Mouse (Mus musculus): Measurements from ENCODE around the gene Hoxa13. TPM values are rescaled to one million over a fixed set of nuclear protein-coding genes. Genes with fewer than 3 reads are reported as not detected.

Gene Hoxa13
- polyA plus RNA-seq, 1 experiment from 2014 or later = not detected

- 2% methylated on average over 30 of the region's 30 CpGs for WGBS
- no peaks in the 10 kb centered on the region for H3K4me1 ChIP-seq (replicated peaks; ENCODE audit: control insufficient read depth, insufficient read depth, low read length)
- peaks cover 100% of the 10 kb centered on the region for H3K27me3 ChIP-seq (ENCODE audit: control insufficient read depth, insufficient read depth, low read length)
- H3K4me3 ChIP-seq (replicated peaks; ENCODE audit: low read length) = no peak overlapping the region
- H3K27ac ChIP-seq = no peak overlapping the region
- ATAC-seq (ENCODE audit: low FRiP score) = no peak
- no peak for DNase-seq (ENCODE audit: low spot score)
- H3K9ac ChIP-seq = no peak overlapping the region
- no peaks in the 10 kb centered on the region for H3K36me3 ChIP-seq (replicated peaks; ENCODE audit: control insufficient read depth, insufficient read depth)
- H3K4me2 ChIP-seq (replicated peaks) = peak overlapping the region; percentile 8; the same call in 1 of the 2 replicates
- no peaks in the 10 kb centered on the region for H3K9me3 ChIP-seq (ENCODE audit: control insufficient read depth, low read length)
Observed at GRCm38 (mm10) chr6:52215771-52216535, 44.7 kb downstream of the Hoxa13 start.

- Histone ChIP-seq H3K36me3 (replicated peaks; ENCODE audit: control insufficient read depth, insufficient read depth) (no peaks in the 10 kb centered on the region), H3K4me2 (replicated peaks) (no peak overlapping the region), H3K4me3 (replicated peaks; ENCODE audit: low read length) (no peak overlapping the region), H3K27me3 (ENCODE audit: control insufficient read depth, insufficient read depth, low read length) (peaks cover 99% of the 10 kb centered on the region), H3K4me1 (replicated peaks; ENCODE audit: control insufficient read depth, insufficient read depth, low read length) (no peaks in the 10 kb centered on the region), H3K9me3 (ENCODE audit: control insufficient read depth, low read length) (no peaks in the 10 kb centered on the region), H3K9ac (no peak overlapping the region), H3K27ac (no peak overlapping the region)
- ATAC-seq (ENCODE audit: low FRiP score) = no peak
- 4% methylated on average over 3 of the region's 3 CpGs for WGBS
- DNase-seq (ENCODE audit: low spot score) = no peak
Observed at GRCm38 (mm10) chr6:52215070-52215469, 45.6 kb downstream of the Hoxa13 start.

DNA sequence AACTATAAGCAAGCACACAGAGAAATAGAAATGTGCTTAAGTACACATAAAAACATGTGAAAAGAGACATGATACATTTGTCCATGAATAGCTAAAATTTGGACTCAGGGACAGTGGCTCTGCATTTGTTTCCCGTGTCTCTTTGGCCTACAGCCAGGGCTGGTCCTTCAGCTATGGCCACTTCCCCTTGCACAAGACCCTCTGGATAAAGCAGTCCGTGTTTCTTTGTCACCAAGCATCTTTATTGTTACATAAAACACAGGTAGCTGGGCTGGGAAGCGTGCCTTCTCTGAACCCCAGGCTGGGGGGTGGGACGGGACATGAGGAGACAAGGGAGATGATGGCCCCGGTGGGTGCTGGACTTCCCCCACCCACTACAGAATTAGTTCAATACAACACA is 46.4 kb downstream of the Hoxa13 start:
- H3K9ac ChIP-seq = no peak overlapping the region
- ATAC-seq (ENCODE audit: low FRiP score) (no peak), DNase-seq (ENCODE audit: low spot score) (no peak)
- H3K4me1 ChIP-seq (replicated peaks; ENCODE audit: control insufficient read depth, insufficient read depth, low read length) = no peaks in the 10 kb centered on the region
- H3K9me3 ChIP-seq (ENCODE audit: control insufficient read depth, low read length) = no peaks in the 10 kb centered on the region
- peaks cover 99% of the 10 kb centered on the region for H3K27me3 ChIP-seq (ENCODE audit: control insufficient read depth, insufficient read depth, low read length)
- H3K36me3 ChIP-seq (replicated peaks; ENCODE audit: control insufficient read depth, insufficient read depth) = no peaks in the 10 kb centered on the region
- 15% methylated on average over 5 of the region's 5 CpGs for WGBS
- H3K27ac ChIP-seq = no peak overlapping the region
- no peak overlapping the region for H3K4me3 ChIP-seq (replicated peaks; ENCODE audit: low read length)
- no peak overlapping the region for H3K4me2 ChIP-seq (replicated peaks)

GRCm38 (mm10) chr6:52213119-52213986 is 47.3 kb downstream of the Hoxa13 start, which contains the start of the genes Hoxa3 and Gm28308:
Hoxa3 (minus strand) TSS chr6:52213336.
Gm28308 (minus strand) TSS chr6:52213339.
- ATAC-seq (ENCODE audit: low FRiP score) (no peak), DNase-seq (ENCODE audit: low spot score) (no peak)
- Histone ChIP-seq H3K9me3 (ENCODE audit: control insufficient read depth, low read length) (no peaks in the 10 kb centered on the region), H3K36me3 (replicated peaks; ENCODE audit: control insufficient read depth, insufficient read depth) (no peaks in the 10 kb centered on the region), H3K4me3 (replicated peaks; ENCODE audit: low read length) (peak within 1 kb of the TSS; percentile 13; the same call in 1 of the 2 replicates), H3K27ac (no peak within 1 kb of the TSS; the same call in 1 of the 2 replicates), H3K4me1 (replicated peaks; ENCODE audit: control insufficient read depth, insufficient read depth, low read length) (no peaks in the 10 kb centered on the region), H3K9ac (no peak within 1 kb of the TSS), H3K27me3 (ENCODE audit: control insufficient read depth, insufficient read depth, low read length) (peaks cover 99% of the 10 kb centered on the region), H3K4me2 (replicated peaks) (peak within 1 kb of the TSS; percentile 15)
- 4% methylated on average over 38 of the region's 38 CpGs for WGBS

- Histone ChIP-seq H3K9ac (no peak overlapping the region), H3K9me3 (ENCODE audit: control insufficient read depth, low read length) (no peaks in the 10 kb centered on the region), H3K36me3 (replicated peaks; ENCODE audit: control insufficient read depth, insufficient read depth) (no peaks in the 10 kb centered on the region), H3K4me1 (replicated peaks; ENCODE audit: control insufficient read depth, insufficient read depth, low read length) (no peaks in the 10 kb centered on the region), H3K27me3 (ENCODE audit: control insufficient read depth, insufficient read depth, low read length) (peaks cover 98% of the 10 kb centered on the region), H3K27ac (no peak overlapping the region; the same call in 1 of the 2 replicates), H3K4me3 (replicated peaks; ENCODE audit: low read length) (peak overlapping the region; percentile 13; the same call in 1 of the 2 replicates), H3K4me2 (replicated peaks) (peak overlapping the region; percentile 15)
- WGBS = 3% methylated on average over 22 of the region's 22 CpGs
- DNase-seq (ENCODE audit: low spot score) = no peak
- no peak for ATAC-seq (ENCODE audit: low FRiP score)
Observed at GRCm38 (mm10) chr6:52212556-52213118, 48.0 kb downstream of the Hoxa13 start.

- Histone ChIP-seq H3K4me1 (replicated peaks; ENCODE audit: control insufficient read depth, insufficient read depth, low read length) (no peaks in the 10 kb centered on the region), H3K27ac (peak overlapping the region; percentile 21; the same call in 1 of the 2 replicates), H3K36me3 (replicated peaks; ENCODE audit: control insufficient read depth, insufficient read depth) (no peaks in the 10 kb centered on the region), H3K4me2 (replicated peaks) (peak overlapping the region; percentile 81), H3K27me3 (ENCODE audit: control insufficient read depth, insufficient read depth, low read length) (peaks cover 98% of the 10 kb centered on the region), H3K9ac (no peak overlapping the region), H3K9me3 (ENCODE audit: control insufficient read depth, low read length) (no peaks in the 10 kb centered on the region), H3K4me3 (replicated peaks; ENCODE audit: low read length) (peak overlapping the region; percentile 13)
- DNase-seq (ENCODE audit: low spot score) (no peak), ATAC-seq (ENCODE audit: low FRiP score) (no peak)
- 6% methylated on average over 13 of the region's 13 CpGs for WGBS
Observed at GRCm38 (mm10) chr6:52211961-52212360, 48.7 kb downstream of the Hoxa13 start.

- WGBS = 2% methylated on average over 37 of the region's 37 CpGs
- peak; percentile 59; the same call in 1 of the 2 replicates for ATAC-seq (ENCODE audit: low FRiP score)
- peaks cover 97% of the 10 kb centered on the region for H3K27me3 ChIP-seq (ENCODE audit: control insufficient read depth, insufficient read depth, low read length)
Observed at GRCm38 (mm10) chr6:52211170-52211935, 49.3 kb downstream of the Hoxa13 start.

GRCm38 (mm10) chr6:52209685-52210046 is 51.0 kb downstream of the Hoxa13 start:
- H3K27me3 ChIP-seq (ENCODE audit: control insufficient read depth, insufficient read depth, low read length) = peaks cover 96% of the 10 kb centered on the region
- DNase-seq (ENCODE audit: low spot score) (no peak), ATAC-seq (ENCODE audit: low FRiP score) (no peak)
- H3K4me3 ChIP-seq (replicated peaks; ENCODE audit: low read length) = peak overlapping the region; percentile 30
- no peaks in the 10 kb centered on the region for H3K36me3 ChIP-seq (replicated peaks; ENCODE audit: control insufficient read depth, insufficient read depth)
- peak overlapping the region; percentile 81 for H3K4me2 ChIP-seq (replicated peaks)
- WGBS = 8% methylated on average over 12 of the region's 12 CpGs
- no peaks in the 10 kb centered on the region for H3K4me1 ChIP-seq (replicated peaks; ENCODE audit: control insufficient read depth, insufficient read depth, low read length)
- H3K9me3 ChIP-seq (ENCODE audit: control insufficient read depth, low read length) = no peaks in the 10 kb centered on the region
- peak overlapping the region; percentile 85 for H3K27ac ChIP-seq
- H3K9ac ChIP-seq = peak overlapping the region; percentile 38; the same call in 1 of the 2 replicates

More at GRCm38 (mm10) chr6:52211170-52211935, 49.3 kb downstream of the Hoxa13 start:
- no peaks in the 10 kb centered on the region for H3K36me3 ChIP-seq (replicated peaks; ENCODE audit: control insufficient read depth, insufficient read depth)
- H3K4me3 ChIP-seq (replicated peaks; ENCODE audit: low read length) = peak overlapping the region; percentile 13
- H3K27ac ChIP-seq = peak overlapping the region; percentile 21; the same call in 1 of the 2 replicates
- DNase-seq (ENCODE audit: low spot score) = peak; percentile 83
- no peaks in the 10 kb centered on the region for H3K4me1 ChIP-seq (replicated peaks; ENCODE audit: control insufficient read depth, insufficient read depth, low read length)
- peak overlapping the region; percentile 81 for H3K4me2 ChIP-seq (replicated peaks)
- no peak overlapping the region for H3K9ac ChIP-seq
- H3K9me3 ChIP-seq (ENCODE audit: control insufficient read depth, low read length) = no peaks in the 10 kb centered on the region

Data from hindbrain, embryonic 14.5 days (tissue).